Mouse (Mus musculus): ENCODE data around the gene Idh2.

DNA sequence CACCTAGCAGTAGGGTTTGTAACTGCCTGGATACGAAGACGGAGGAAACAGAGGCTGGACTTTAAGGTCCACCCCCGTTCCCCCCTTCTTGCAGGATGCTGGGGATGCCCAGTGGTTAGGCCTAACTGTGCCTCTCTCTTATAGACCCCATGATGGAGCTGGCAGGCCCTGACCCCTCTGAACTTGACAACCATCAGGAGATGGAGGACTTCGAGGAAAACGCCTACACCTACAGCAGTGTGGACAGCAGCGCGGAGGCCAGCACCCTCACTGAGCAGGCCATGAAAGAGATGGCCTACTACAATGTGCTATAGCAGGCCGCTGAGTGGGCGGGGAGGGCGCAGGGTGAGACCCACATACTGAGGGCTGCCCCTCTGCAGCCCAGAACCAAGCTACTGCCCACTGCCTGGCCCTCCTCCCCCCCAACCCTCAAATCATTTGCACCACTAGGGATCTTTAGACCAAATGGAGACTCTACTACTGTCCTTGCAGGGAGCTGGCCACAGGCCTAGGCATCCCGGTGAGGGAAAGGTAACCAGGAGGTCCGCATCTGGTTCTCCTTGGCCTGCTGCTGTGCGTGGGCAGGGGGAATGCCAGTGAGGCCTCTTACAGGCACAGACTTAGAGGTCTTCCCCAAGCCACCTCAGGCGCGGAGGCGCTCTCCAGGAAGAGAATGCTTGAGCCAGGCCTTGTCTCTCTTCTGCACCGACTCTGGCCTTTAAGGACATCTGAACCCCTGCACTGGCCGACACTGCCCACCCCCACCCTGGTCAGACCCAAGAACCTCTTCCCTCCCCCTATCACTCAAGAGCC is 24.8 kb downstream of the Idh2 start:
- TF ChIP-seq ZC3H11A (IDR thresholded peaks at IDR 0.05; ENCODE audit: borderline replicate concordance, low read depth, low read length) (no peak), HCFC1 (IDR thresholded peaks at IDR 0.05; ENCODE audit: borderline replicate concordance, insufficient read depth, low read length) (no peak), CHD2 (IDR thresholded peaks at IDR 0.05; ENCODE audit: low read depth, low read length) (no peak), MAFK (IDR thresholded peaks at IDR 0.05; ENCODE audit: insufficient read depth, low read depth, low read length) (no peak)
